Mouse (Mus musculus): Measurements from ENCODE around the gene Nipsnap2. TPM values are rescaled to one million over a fixed set of nuclear protein-coding genes. Genes with fewer than 3 reads are reported as not detected.
"Not testable (repeated sequence)": the region's sequence is repeated elsewhere in the genome, so short reads cannot be mapped to it uniquely, and the experiment has no call there.

The Nipsnap2 gene
- 10 to 100 TPM; 77.7 to 81.8 TPM for total RNA-seq (2021)
- long read RNA-seq, experiment 1, transcript Nipsnap2-201 (10 exons, 2,112 nt) = major isoform, 179 of 191 reads
- long read RNA-seq, experiment 1, partial matches to known transcripts = 2 of 191 reads
- long read RNA-seq, experiment 1, other reads (novel, unspliced or antisense) = 6 of 191 reads
- long read RNA-seq, experiment 2, transcript Nipsnap2-201 (10 exons, 2,112 nt) = major isoform, 156 of 160 reads
- long read RNA-seq, experiment 2, partial matches to known transcripts = 0 of 160 reads
- long read RNA-seq, experiment 2, other reads (novel, unspliced or antisense) = 4 of 160 reads

GRCm38 (mm10) chr5:129724834-129725773, at the start of gene Nipsnap2:
Nipsnap2 (plus strand) TSS chr5:129725063.
- peak; percentile 82 to 91 for DNase-seq (ENCODE audit: low spot score in 2 of 2)

GRCm38 (mm10) chr5:129685141-129685540, 39.7 kb upstream of the Nipsnap2 start:
- DNase-seq (ENCODE audit: low spot score in 2 of 2) = not testable (repeated sequence)

GRCm38 (mm10) chr5:129687621-129688020, 37.2 kb upstream of the Nipsnap2 start:
- DNase-seq (ENCODE audit: low spot score in 2 of 2) = no peak

GRCm38 (mm10) chr5:129690528-129690927, 34.3 kb upstream of the Nipsnap2 start:
- DNase-seq (ENCODE audit: low spot score in 2 of 2) = no peak

- no peak for DNase-seq (ENCODE audit: low spot score in 2 of 2)
These were observed 24.4 kb upstream of the Nipsnap2 start for GRCm38 (mm10) chr5:129700506-129700905.

- no peak for DNase-seq (ENCODE audit: low spot score in 2 of 2)
These were observed 23.2 kb upstream of the Nipsnap2 start for GRCm38 (mm10) chr5:129701706-129702105.

GRCm38 (mm10) chr5:129703368-129703767, 21.5 kb upstream of the Nipsnap2 start:
- DNase-seq (ENCODE audit: low spot score in 2 of 2) = no peak

GRCm38 (mm10) chr5:129708412-129708811, 16.5 kb upstream of the Nipsnap2 start, which contains the start of gene Sept14:
Sept14 (minus strand) TSS chr5:129708512.
- DNase-seq (ENCODE audit: low spot score in 2 of 2) = no peak

- peak; percentile 90 to 91 for DNase-seq (ENCODE audit: low spot score in 2 of 2)
These were observed 9.5 kb upstream of the Nipsnap2 start, which contains the start of gene Mrps17 for GRCm38 (mm10) chr5:129715326-129715861. Mrps17 (plus strand) TSS chr5:129715497.

GRCm38 (mm10) chr5:129717016-129717415, 7.8 kb upstream of the Nipsnap2 start:
- DNase-seq (ENCODE audit: low spot score in 2 of 2) = no peak

- no peak for DNase-seq (ENCODE audit: low spot score in 2 of 2)
These were observed 4.7 kb upstream of the Nipsnap2 start for GRCm38 (mm10) chr5:129720176-129720575.

GRCm38 (mm10) chr5:129724268-129724667, 595 bp upstream of the Nipsnap2 start:
- no peak for DNase-seq (ENCODE audit: low spot score in 2 of 2)

GRCm38 (mm10) chr5:129725774-129726392, 1.0 kb downstream of the Nipsnap2 start:
- DNase-seq (ENCODE audit: low spot score in 2 of 2) = no peak

GRCm38 (mm10) chr5:129726784-129727183, 1.9 kb downstream of the Nipsnap2 start:
- DNase-seq (ENCODE audit: low spot score in 2 of 2) = no peak

GRCm38 (mm10) chr5:129729286-129729685, 4.4 kb downstream of the Nipsnap2 start:
- DNase-seq (ENCODE audit: low spot score in 2 of 2) = no peak

GRCm38 (mm10) chr5:129730344-129730743, 5.5 kb downstream of the Nipsnap2 start:
- no peak for DNase-seq (ENCODE audit: low spot score in 2 of 2)

GRCm38 (mm10) chr5:129731021-129731420, 6.2 kb downstream of the Nipsnap2 start:
- no peak for DNase-seq (ENCODE audit: low spot score in 2 of 2)

GRCm38 (mm10) chr5:129740976-129741375, 16.1 kb downstream of the Nipsnap2 start:
- peak in 1 of 2 experiments; percentile 11 for DNase-seq (ENCODE audit: low spot score in 2 of 2)

- DNase-seq (ENCODE audit: low spot score in 2 of 2) = no peak
These were observed 18.1 kb downstream of the Nipsnap2 start for GRCm38 (mm10) chr5:129742903-129743488.

- DNase-seq (ENCODE audit: low spot score in 2 of 2) = no peak
These were observed 19.2 kb downstream of the Nipsnap2 start for GRCm38 (mm10) chr5:129744050-129744449.

GRCm38 (mm10) chr5:129756886-129757285, 32.0 kb downstream of the Nipsnap2 start:
- no peak for DNase-seq (ENCODE audit: low spot score in 2 of 2)

Measured in left cerebral cortex, adult 18-20 months (tissue).